Mouse (Mus musculus) MEL (cell line): ENCODE measurements around the gene Slc4a10. TPM values are rescaled to one million over a fixed set of nuclear protein-coding genes. Genes with fewer than 3 reads are reported as not detected.

Source experiments
- DNase-seq: peaks from one replicate; pipeline ENCODE4 v3.0.0; 2011; ENCODE audit warnings: low read depth, low spot score
- H3K27ac ChIP-seq: 2 replicates; pipeline ENCODE4 v1.5.1; 2012; ENCODE audit warnings: low read depth, mild to moderate bottlenecking, control low read depth, low read length, moderate library complexity; ENCODE audit not compliant: control insufficient read depth
- H3K27me3 ChIP-seq, 2 experiments: fragments of 150-350 bp in 1 of 2; sonication (generic) in 1 of 2; 2 replicates each; pipeline ENCODE4 v1.6.1; 2012; ENCODE audit warnings: low read length in 2 of 2, mild to moderate bottlenecking in 2 of 2, improper control_type of control experiment in 1 of 2, moderate library complexity in 1 of 2; ENCODE audit not compliant: insufficient read depth in 2 of 2, control insufficient read depth in 1 of 2
- H3K36me3 ChIP-seq, 2 experiments: 2 replicates each; pipeline ENCODE4 v1.6.1; 2012 to 2014; ENCODE audit warnings: low read length in 2 of 2, improper control_type of control experiment in 1 of 2, inconsistent platforms in 1 of 2, mild to moderate bottlenecking in 1 of 2; ENCODE audit not compliant: insufficient read depth in 2 of 2, control insufficient read depth in 1 of 2
- H3K4me1 ChIP-seq, 2 experiments: fragments of 150-350 bp in 1 of 2; sonication (generic) in 1 of 2; 2 replicates each; pipeline ENCODE4 v1.6.1; 2012; ENCODE audit warnings: low read length in 2 of 2, improper control_type of control experiment in 1 of 2, mild to moderate bottlenecking in 1 of 2; ENCODE audit not compliant: insufficient read depth in 2 of 2, control insufficient read depth in 1 of 2
- H3K4me3 ChIP-seq, 2 experiments: fragments of 150-350 bp in 1 of 2; sonication (generic) in 1 of 2; 2 replicates each; pipeline ENCODE4 v1.5.1; 2012; ENCODE audit warnings: low read depth in 2 of 2, low read length in 2 of 2, mild to moderate bottlenecking in 2 of 2, moderate library complexity in 2 of 2, control low read depth in 1 of 2, improper control_type of control experiment in 1 of 2; ENCODE audit not compliant: control insufficient read depth in 1 of 2, insufficient read depth in 1 of 2
- H3K79me2 ChIP-seq: 2 replicates; pipeline ENCODE4 v1.6.1; 2012; ENCODE audit warnings: mild to moderate bottlenecking, low read length, moderate library complexity; ENCODE audit not compliant: control insufficient read depth, poor library complexity, insufficient read depth
- H3K9ac ChIP-seq: 2 replicates; pipeline ENCODE4 v1.6.1; 2012; ENCODE audit warnings: low read depth, mild to moderate bottlenecking, control low read depth, low read length, moderate library complexity; ENCODE audit not compliant: control insufficient read depth, poor library complexity, severe bottlenecking
- H3K9me3 ChIP-seq: fragments of 150-350 bp; sonication (generic); replicated peaks from 2 replicates; pipeline ENCODE4 v1.6.1; 2012; ENCODE audit warnings: mild to moderate bottlenecking, low read length, improper control_type of control experiment, moderate library complexity; ENCODE audit not compliant: insufficient read depth
- CHD1 ChIP-seq: IDR thresholded peaks from 2 replicates; pipeline ENCODE4 v1.6.1; 2012; ENCODE audit warnings: low read depth, mild to moderate bottlenecking, inconsistent platforms, low read length, improper control_type of control experiment
- CTCF ChIP-seq, 3 experiments: IDR thresholded peaks in 2 of 3; conservative IDR thresholded peaks in 1 of 3; 2 replicates each; pipeline ENCODE4 v1.5.1; 2011 to 2012; ENCODE audit warnings: low read length in 3 of 3, low read depth in 2 of 3, mild to moderate bottlenecking in 2 of 3, improper control_type of control experiment in 1 of 3, inconsistent platforms in 1 of 3, mixed read lengths in 1 of 3, moderate library complexity in 1 of 3; ENCODE audit not compliant: control insufficient read depth in 1 of 3, insufficient read depth in 1 of 3, poor library complexity in 1 of 3, severe bottlenecking in 1 of 3
- ELF1 ChIP-seq: IDR thresholded peaks from 2 replicates; pipeline ENCODE4 v1.6.1; 2014; ENCODE audit warnings: low read depth, mild to moderate bottlenecking, inconsistent platforms, low read length, improper control_type of control experiment, moderate library complexity
- EP300 ChIP-seq, 2 experiments: IDR thresholded peaks; 2 replicates each; pipeline ENCODE4 v1.6.1; 2011; ENCODE audit warnings: improper control_type of control experiment in 2 of 2, low read length in 2 of 2, low read depth in 1 of 2, mild to moderate bottlenecking in 1 of 2
- ETS1 ChIP-seq: IDR thresholded peaks from 2 replicates; pipeline ENCODE4 v1.6.1; 2012; ENCODE audit warnings: low read depth, mild to moderate bottlenecking, inconsistent platforms, low read length, improper control_type of control experiment, moderate library complexity
- GATA1 ChIP-seq: IDR thresholded peaks from 2 replicates; pipeline ENCODE4 v1.6.1; 2011; ENCODE audit warnings: low read depth, low read length, improper control_type of control experiment
- MAFK ChIP-seq: IDR thresholded peaks from 2 replicates; pipeline ENCODE4 v1.6.1; 2011; ENCODE audit warnings: low read depth, mild to moderate bottlenecking, low read length, improper control_type of control experiment, borderline replicate concordance
- MAX ChIP-seq: IDR thresholded peaks from 2 replicates; pipeline ENCODE4 v1.6.1; 2011; ENCODE audit warnings: low read length, improper control_type of control experiment
- MXI1 ChIP-seq: IDR thresholded peaks from 2 replicates; pipeline ENCODE4 v1.6.1; 2011; ENCODE audit warnings: mild to moderate bottlenecking, low read depth, low read length, improper control_type of control experiment
- MYB ChIP-seq: IDR thresholded peaks from 2 replicates; pipeline ENCODE4 v1.6.1; 2011; ENCODE audit warnings: mild to moderate bottlenecking, low read depth, low read length, improper control_type of control experiment
- MYC ChIP-seq: IDR thresholded peaks from 2 replicates; pipeline ENCODE4 v1.6.1; 2011; ENCODE audit warnings: low read depth, mild to moderate bottlenecking, low read length, improper control_type of control experiment, moderate library complexity
- POLR2A ChIP-seq, 2 experiments: IDR thresholded peaks; 2 replicates each; pipeline ENCODE4 v1.6.1; 2011 to 2012; ENCODE audit warnings: low read length in 2 of 2, mild to moderate bottlenecking in 2 of 2, control low read depth in 1 of 2, improper control_type of control experiment in 1 of 2, low read depth in 1 of 2, moderate library complexity in 1 of 2; ENCODE audit not compliant: control insufficient read depth in 1 of 2, insufficient read depth in 1 of 2, poor library complexity in 1 of 2
- POLR2AphosphoS2 ChIP-seq: IDR thresholded peaks from 2 replicates; pipeline ENCODE4 v1.6.1; 2011; ENCODE audit warnings: low read length, improper control_type of control experiment
- RCOR1 ChIP-seq: IDR thresholded peaks from 2 replicates; pipeline ENCODE4 v1.6.1; 2012; ENCODE audit warnings: low read depth, mild to moderate bottlenecking, inconsistent platforms, low read length, improper control_type of control experiment
- SIN3A ChIP-seq: IDR thresholded peaks from 2 replicates; pipeline ENCODE4 v1.6.1; 2012; ENCODE audit warnings: low read length, improper control_type of control experiment, inconsistent platforms
- TAL1 ChIP-seq: IDR thresholded peaks from 2 replicates; pipeline ENCODE4 v1.6.1; 2012; ENCODE audit warnings: mild to moderate bottlenecking, inconsistent platforms, low read length, moderate library complexity, mixed read lengths
- TBP ChIP-seq: IDR thresholded peaks from 2 replicates; pipeline ENCODE4 v1.8.0; 2011; ENCODE audit warnings: low read depth, low read length, improper control_type of control experiment
- TCF12 ChIP-seq: IDR thresholded peaks from 2 replicates; pipeline ENCODE4 v1.6.1; 2014; ENCODE audit warnings: low read depth, mild to moderate bottlenecking, inconsistent platforms, low read length, improper control_type of control experiment, moderate library complexity
- UBTF ChIP-seq: IDR thresholded peaks from 2 replicates; pipeline ENCODE4 v1.6.1; 2012; ENCODE audit warnings: low read depth, mild to moderate bottlenecking, inconsistent platforms, low read length, improper control_type of control experiment, moderate library complexity, borderline replicate concordance; ENCODE audit not compliant: insufficient read depth
- ZC3H11A ChIP-seq: IDR thresholded peaks from 2 replicates; pipeline ENCODE4 v1.6.1; 2012; ENCODE audit warnings: low read depth, mild to moderate bottlenecking, inconsistent platforms, low read length, improper control_type of control experiment
- ZMIZ1 ChIP-seq: IDR thresholded peaks from 2 replicates; pipeline ENCODE4 v1.6.1; 2012; ENCODE audit warnings: low read depth, mild to moderate bottlenecking, inconsistent platforms, low read length, improper control_type of control experiment, moderate library complexity
- polyA plus RNA-seq, 2 experiments: library from polyadenylated mRNA; stranded (reverse) in 1 of 2; unstranded in 1 of 2; fragments of >175 nt in 1 of 2; fragments of >200 nt in 1 of 2; gene quantifications; 2 replicates each; pipeline versions ENCODE4 v1.2.1 to v1.2.4; 2012; ENCODE audit warnings: low replicate concordance in 2 of 2, low read depth in 1 of 2; ENCODE audit not compliant: insufficient read length in 2 of 2, insufficient read depth in 1 of 2, missing spikeins in 1 of 2
- total RNA-seq: library from RNA; depleted of rRNA; stranded (reverse); fragments of 300-350 nt; gene quantifications from 2 replicates; pipeline ENCODE4 v1.2.3, GENCODE M21; 2012

The Slc4a10 gene
- total and polyA plus RNA-seq, 3 experiments = 0.08 TPM; not detected in 2

- Histone ChIP-seq H3K4me1 (peaks cover 24 to 41% of the 10 kb centered on the region in 2 experiments), H3K36me3 (peaks cover 26 to 44% of the 10 kb centered on the region in 2 experiments), H3K4me3 (no peak overlapping the region)
- no peak for TF ChIP-seq ZMIZ1
- TF ChIP-seq POLR2A (IDR thresholded peaks at IDR 0.05; ENCODE audit: control insufficient read depth in 1 of 2, insufficient read depth in 1 of 2, low read depth in 1 of 2, low read length in 2 of 2, poor library complexity in 1 of 2) = no peak
- TF ChIP-seq CTCF (IDR thresholded peaks at IDR 0.05 in 2 of 3, conservative IDR thresholded peaks at IDR 0.05 in 1 of 3; ENCODE audit: control insufficient read depth in 1 of 3, insufficient read depth in 1 of 3, low read depth in 2 of 3, low read length in 3 of 3, poor library complexity in 1 of 3, severe bottlenecking in 1 of 3) = no peak
- TF ChIP-seq TCF12 = no peak
- TF ChIP-seq, all 39 proteins: peak for 0
- H3K79me2 ChIP-seq = no peaks in the 10 kb centered on the region
- H3K27me3 ChIP-seq = no peaks in the 10 kb centered on the region
- DNase-seq = no peak
- H3K27ac ChIP-seq = no peak overlapping the region
- H3K9ac ChIP-seq = no peak overlapping the region
- H3K9me3 ChIP-seq = no peaks in the 10 kb centered on the region
Observed at GRCm38 (mm10) chr2:62362211-62362610, 315.9 kb downstream of the Slc4a10 start.

DNA sequence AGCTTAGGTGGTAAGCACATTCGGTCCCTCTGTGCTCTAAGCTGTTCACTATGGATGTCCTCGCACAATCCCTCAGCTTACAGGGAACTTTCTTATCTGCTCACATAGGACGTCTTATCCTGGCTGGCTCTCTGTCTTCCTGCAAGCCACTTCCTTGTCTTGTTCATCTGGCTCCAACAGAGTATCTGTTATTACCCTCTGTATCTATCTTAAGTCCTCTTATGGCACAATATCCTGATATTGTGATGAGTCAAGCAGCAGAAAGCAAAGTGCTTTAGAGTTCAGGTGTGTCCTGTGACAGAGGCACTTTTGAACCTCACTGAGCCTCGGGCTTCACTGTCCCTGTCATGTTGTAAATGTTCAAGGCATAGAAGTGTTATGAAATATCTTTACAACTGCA is 317.3 kb downstream of the Slc4a10 start:
- DNase-seq = peak; percentile 58
- Histone ChIP-seq H3K27me3 (no peaks in the 10 kb centered on the region), H3K4me1 (peaks cover 24 to 41% of the 10 kb centered on the region in 2 experiments), H3K36me3 (peaks cover 27 to 44% of the 10 kb centered on the region in 2 experiments), H3K9me3 (no peaks in the 10 kb centered on the region), H3K79me2 (no peaks in the 10 kb centered on the region), H3K27ac (peak overlapping the region; percentile 9; the same call in 1 of the 2 replicates), H3K4me3 (no peak overlapping the region), H3K9ac (no peak overlapping the region)
- TF ChIP-seq ELF1 (0 out of 2 replicates have a peak, but pooled peaks have one; percentile 66), MYC (peak; percentile 36; the same call in 1 of the 2 replicates), GATA1 (peak; percentile 93), MAX (peak; percentile 27; the same call in 1 of the 2 replicates), MXI1 (0 out of 2 replicates have a peak, but pooled peaks have one; percentile 32), ZC3H11A (no peak), EP300 (IDR thresholded peaks at IDR 0.05; ENCODE audit: low read depth in 1 of 2, low read length in 2 of 2) (peak; percentile 92 to 93), CHD1 (no peak), SIN3A (peak; percentile 71; the same call in 1 of the 2 replicates), MYB (peak; percentile 46; the same call in 1 of the 2 replicates), TAL1 (peak; percentile 57), TCF12 (peak; percentile 90), ETS1 (peak; percentile 71), MAFK (peak; percentile 51; the same call in 1 of the 2 replicates), UBTF (no peak), TBP (0 out of 2 replicates have a peak, but pooled peaks have one; percentile 22), RCOR1 (peak; percentile 82), CTCF (IDR thresholded peaks at IDR 0.05 in 2 of 3, conservative IDR thresholded peaks at IDR 0.05 in 1 of 3; ENCODE audit: control insufficient read depth in 1 of 3, insufficient read depth in 1 of 3, low read depth in 2 of 3, low read length in 3 of 3, poor library complexity in 1 of 3, severe bottlenecking in 1 of 3) (no peak), POLR2AphosphoS2 (0 out of 2 replicates have a peak, but pooled peaks have one; percentile 29)
